ENCODE assay signal across 22 mouse cellular contexts in the genomic region with DNA sequence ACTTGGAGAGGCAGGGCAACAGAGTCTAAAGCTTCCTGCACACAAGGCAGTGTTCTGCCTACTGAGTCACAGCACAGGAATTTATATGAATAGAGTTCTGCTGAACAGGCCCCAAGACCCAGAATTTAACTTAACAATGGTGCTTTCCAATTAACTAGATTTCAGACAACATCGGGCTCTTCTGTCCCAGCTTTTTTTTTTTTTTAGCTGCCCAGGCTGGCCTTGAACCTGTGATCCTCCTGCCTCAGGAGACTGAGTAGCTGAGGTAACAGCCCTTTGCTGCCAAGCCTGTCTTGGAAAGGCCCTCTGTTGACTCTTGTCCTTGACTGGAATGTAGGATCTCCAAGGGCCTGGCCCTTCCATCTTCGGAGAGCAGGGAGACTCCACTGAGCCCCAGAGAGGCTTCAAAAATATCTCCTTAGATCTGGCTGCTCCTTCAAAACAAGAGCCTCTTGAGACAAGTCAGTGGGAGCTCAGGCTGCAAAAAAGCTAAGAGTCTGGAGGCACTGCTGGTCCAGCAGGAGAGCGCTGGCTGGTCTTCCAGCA. TPM values are rescaled to one million over a fixed set of nuclear protein-coding genes. Genes with fewer than 3 reads are reported as not detected.
DNase-seq lines count a peak whose midpoint lies in the region; ATAC-seq and TF ChIP-seq lines count a peak whose summit lies in the region.
"Had no signal": no experiment of that assay in that cellular context is flagged by ENCODE, and none has a peak within 500 bp of the region (broad histone marks: within the 10 kb centered on the region; RNA-seq: fewer than 3 reads in every experiment).

No protein-coding gene starts in this region.

- no peak for ATAC-seq in limb, embryonic 15.5 days (ENCODE audit: insufficient number of reproducible peaks, low FRiP score, low TSS enrichment, low read depth)
- ATAC-seq: activated CD4-positive, CD25-positive, alpha-beta regulatory T cell, adult 4 months; hindbrain, postnatal 0 days; Patski had no signal

- H3K4me3 ChIP-seq in limb, embryonic 15.5 days, result no peak overlapping the region
- H3K4me3 ChIP-seq in limb, embryonic 10.5 days, result no peak overlapping the region
- no peak overlapping the region for H3K4me3 ChIP-seq in thymus, adult 2 months (ENCODE audit: control insufficient read depth, insufficient read depth, low read length)
- H3K4me3 ChIP-seq in midbrain, embryonic 10.5 days, result no peak overlapping the region
- H3K4me3 ChIP-seq: embryonic facial prominence, embryonic 10.5 days; forebrain, embryonic 12.5 days; gastrocnemius, adult 2 months; heart, embryonic 12.5 days; kidney, embryonic 15.5 days; midbrain, embryonic 12.5 days had no signal

- H3K27ac ChIP-seq in limb, embryonic 15.5 days, result 0 out of 2 replicates have a peak overlapping the region, but pooled peaks have one; percentile 33
- H3K27ac ChIP-seq in limb, embryonic 10.5 days, result no peak overlapping the region
- peak overlapping the region; percentile 65; the same call in 1 of the 2 replicates for H3K27ac ChIP-seq in thymus, adult 2 months (ENCODE audit: control insufficient read depth, insufficient read depth, low read length)
- H3K27ac ChIP-seq in midbrain, embryonic 10.5 days (replicated peaks), result no peak overlapping the region
- H3K27ac ChIP-seq: embryonic facial prominence, embryonic 10.5 days; forebrain, embryonic 12.5 days; hindbrain, postnatal 0 days; kidney, embryonic 15.5 days; midbrain, embryonic 12.5 days had no signal

- no peaks in the 10 kb centered on the region for H3K27me3 ChIP-seq in limb, embryonic 15.5 days
- no peaks in the 10 kb centered on the region for H3K27me3 ChIP-seq in limb, embryonic 10.5 days (ENCODE audit: low read depth, poor library complexity, severe bottlenecking)
- no peaks in the 10 kb centered on the region for H3K27me3 ChIP-seq in thymus, adult 2 months (ENCODE audit: control insufficient read depth, insufficient read depth, low read length)
- no peaks in the 10 kb centered on the region for H3K27me3 ChIP-seq in midbrain, embryonic 10.5 days (ENCODE audit: low read depth, poor library complexity, severe bottlenecking)
- H3K27me3 ChIP-seq: forebrain, embryonic 12.5 days; heart, embryonic 12.5 days; kidney, embryonic 15.5 days; midbrain, embryonic 12.5 days had no signal

- no peaks in the 10 kb centered on the region for H3K36me3 ChIP-seq in limb, embryonic 15.5 days
- no peaks in the 10 kb centered on the region for H3K36me3 ChIP-seq in limb, embryonic 10.5 days
- H3K36me3 ChIP-seq in thymus, adult 2 months (ENCODE audit: control insufficient read depth, insufficient read depth, low read length), result no peaks in the 10 kb centered on the region
- no peaks in the 10 kb centered on the region for H3K36me3 ChIP-seq in midbrain, embryonic 10.5 days
- H3K36me3 ChIP-seq: embryonic facial prominence, embryonic 10.5 days; forebrain, embryonic 12.5 days; heart, embryonic 12.5 days; kidney, embryonic 15.5 days; midbrain, embryonic 12.5 days had no signal

- TF ChIP-seq POLR2A in thymus, adult 2 months (IDR thresholded peaks at IDR 0.05; ENCODE audit: control insufficient read depth, extremely low read depth, insufficient read depth, low read length, poor library complexity), result no peak

- no peak for TF ChIP-seq CTCF in thymus, adult 2 months (IDR thresholded peaks at IDR 0.05; ENCODE audit: borderline replicate concordance, control insufficient read depth, extremely low read depth, insufficient read depth, low read length, poor library complexity)

- H3K9ac ChIP-seq in limb, embryonic 15.5 days, result no peak overlapping the region
- H3K9ac ChIP-seq: forebrain, embryonic 12.5 days; heart, embryonic 12.5 days; kidney, embryonic 15.5 days; midbrain, embryonic 12.5 days had no signal

- H3K4me2 ChIP-seq in limb, embryonic 15.5 days, result no peak overlapping the region
- H3K4me2 ChIP-seq: forebrain, embryonic 12.5 days; heart, embryonic 12.5 days; kidney, embryonic 15.5 days; midbrain, embryonic 12.5 days had no signal

- no peaks in the 10 kb centered on the region for H3K4me1 ChIP-seq in limb, embryonic 15.5 days
- H3K4me1 ChIP-seq in limb, embryonic 10.5 days, result no peaks in the 10 kb centered on the region
- H3K4me1 ChIP-seq in thymus, adult 2 months (replicated peaks; ENCODE audit: control insufficient read depth, insufficient read depth, low read length), result peaks cover 34% of the 10 kb centered on the region
- H3K4me1 ChIP-seq in midbrain, embryonic 10.5 days, result no peaks in the 10 kb centered on the region
- H3K4me1 ChIP-seq: embryonic facial prominence, embryonic 10.5 days; forebrain, embryonic 12.5 days; heart, embryonic 12.5 days; kidney, embryonic 15.5 days; midbrain, embryonic 12.5 days had no signal

- H3K9me3 ChIP-seq in limb, embryonic 15.5 days, result no peaks in the 10 kb centered on the region
- no peaks in the 10 kb centered on the region for H3K9me3 ChIP-seq in limb, embryonic 10.5 days (replicated peaks)
- H3K9me3 ChIP-seq in midbrain, embryonic 10.5 days (replicated peaks), result no peaks in the 10 kb centered on the region
- H3K9me3 ChIP-seq: embryonic facial prominence, embryonic 10.5 days; forebrain, embryonic 12.5 days; heart, embryonic 12.5 days; kidney, embryonic 15.5 days; midbrain, embryonic 12.5 days had no signal

- WGBS in limb, embryonic 15.5 days, result 75% methylated on average over 3 of the region's 3 CpGs
- WGBS in limb, embryonic 10.5 days, result 80% methylated on average over 3 of the region's 3 CpGs
- WGBS in thymus, adult 2 months, result 97% methylated on average over 3 of the region's 3 CpGs
- 75% methylated on average over 3 of the region's 3 CpGs for WGBS in midbrain, embryonic 10.5 days

- no peak for DNase-seq in limb, embryonic 10.5 days (ENCODE audit: low spot score)
- DNase-seq in thymus, adult 2 months, result no peak
- DNase-seq in thymus, postnatal 36 days, result no peak
- peak; percentile 61 for DNase-seq in R1 (ENCODE audit: low read depth, low spot score)
- peak; percentile 48 for DNase-seq in testis, postnatal 14 days (ENCODE audit: low spot score)
- DNase-seq in midbrain, embryonic 10.5 days (ENCODE audit: low spot score), result no peak
- no peak for DNase-seq in heart, adult 9 months (ENCODE audit: low spot score in 2 of 2)
- DNase-seq: adrenal gland, postnatal 36 days; cerebellum, postnatal 10 days; gastrocnemius, adult 2 months; heart, postnatal 14 days; layer of hippocampus, adult 9-11 months; thymus, postnatal 14 days had no signal

RNA-seq across cellular contexts. Expression of a gene that starts 17.7 kb away (rescaled TPM):
- polyA plus RNA-seq in limb, embryonic 15.5 days (2015; fragmentation: Nextera tagmentation; extraction: Ambion mirVana), result 0.10 and 0.15 TPM in 2 replicates
- polyA plus RNA-seq in limb, embryonic 10.5 days (2016; fragmentation: Nextera tagmentation; extraction: Ambion mirVana), result 0.16 TPM in 1 of 2 replicates, not detected in the other
- polyA plus RNA-seq in thymus, adult 2 months (2012; rRNA removed), result 25.2 and 30.3 TPM in 2 replicates
- not detected in 2 replicates for polyA plus RNA-seq in midbrain, embryonic 10.5 days (2016; fragmentation: Nextera tagmentation; extraction: Ambion mirVana)
- polyA plus RNA-seq: activated CD4-positive, CD25-positive, alpha-beta regulatory T cell, adult 4 months; embryonic facial prominence, embryonic 10.5 days had no signal

RNA-seq across cellular contexts. Expression of a gene that starts 58.9 kb away (rescaled TPM):
- polyA plus RNA-seq in limb, embryonic 15.5 days (2015; fragmentation: Nextera tagmentation; extraction: Ambion mirVana), result 153 and 167 TPM in 2 replicates
- 145 and 153 TPM in 2 replicates for polyA plus RNA-seq in limb, embryonic 10.5 days (2016; fragmentation: Nextera tagmentation; extraction: Ambion mirVana)
- 394 and 423 TPM in 2 replicates for polyA plus RNA-seq in thymus, adult 2 months (2012; rRNA removed)
- polyA plus RNA-seq in midbrain, embryonic 10.5 days (2016; fragmentation: Nextera tagmentation; extraction: Ambion mirVana), result 151 and 164 TPM in 2 replicates

Comparison
In these comparisons a context has a peak if more than half of its experiments do, and no peak if none do; other contexts are left out.
1. H3K27ac ChIP-seq: peak in limb, embryonic 15.5 days (single experiment) and thymus, adult 2 months (single experiment); none in limb, embryonic 10.5 days (single experiment) and midbrain, embryonic 10.5 days (single experiment).
2. DNase-seq: peak in R1 (single experiment) and testis, postnatal 14 days (single experiment); none in limb, embryonic 10.5 days (single experiment), thymus, adult 2 months (single experiment), thymus, postnatal 36 days (0 of 2), midbrain, embryonic 10.5 days (single experiment) and heart, adult 9 months (0 of 2).
3. RNA of a gene that starts 17.7 kb away (polyA plus RNA-seq): 25.2 to 30.3 TPM in thymus, adult 2 months; 0.10 to 0.15 TPM in limb, embryonic 15.5 days, 0.16 TPM in limb, embryonic 10.5 days and not detected in midbrain, embryonic 10.5 days; every median in the first group is over 10 times any median in the second.